Comparison of ENCODE assay signal across 8 mouse cellular contexts in genomic region chr2:36136300-36136941, GRCm38 (mm10). TPM values are rescaled to one million over a fixed set of nuclear protein-coding genes. Genes with fewer than 3 reads are reported as not detected.
A peak's percentile ranks its signal among the peaks of the same experiment; 100 is the strongest.
DNase-seq lines count a peak whose midpoint lies in the region; ATAC-seq and TF ChIP-seq lines count a peak whose summit lies in the region.

TSS of gene Mrrf (plus strand) at chr2:36136389.
TSS of gene Rbm18 (minus strand) at chr2:36136773.

- H3K9me3 ChIP-seq in ES-E14 (ENCODE audit: control insufficient read depth, insufficient read depth, low read depth, low read length): no peaks in the 10 kb centered on the region
- no peaks in the 10 kb centered on the region for H3K9me3 ChIP-seq in forebrain, embryonic 15.5 days

- H3K4me1 ChIP-seq in ES-E14 (ENCODE audit: control insufficient read depth in 2 of 2, insufficient read depth in 2 of 2, low read length in 2 of 2, poor library complexity in 1 of 2): no peaks in the 10 kb centered on the region
- H3K4me1 ChIP-seq in forebrain, embryonic 15.5 days: peaks cover 29% of the 10 kb centered on the region
- peaks cover 9% of the 10 kb centered on the region; the same call in 1 of the 2 replicates for H3K4me1 ChIP-seq in lung, adult 2 months (ENCODE audit: control insufficient read depth, insufficient read depth, low read length)

- peak; percentile 78 for DNase-seq in ES-E14 (ENCODE audit: low read depth, low spot score)
- peak; percentile 91 for DNase-seq in cerebellum, adult 11-12 months
- peak; percentile 87 for DNase-seq in heart, postnatal 25 days (ENCODE audit: low spot score)
- peak; percentile 88 to 94 for DNase-seq in layer of hippocampus, adult 18-20 months (ENCODE audit: low spot score in 2 of 2)
- DNase-seq in lung, adult 2 months: peak; percentile 98
- DNase-seq in thymus, adult 18-20 months: peak; percentile 75 to 77

- H3K9ac ChIP-seq in ES-E14 (ENCODE audit: insufficient read depth, low read depth, low read length, poor library complexity, severe bottlenecking): peak within 1 kb of the TSS; percentile 96
- peak within 1 kb of the TSS; percentile 69 for H3K9ac ChIP-seq in forebrain, embryonic 15.5 days (replicated peaks)

- peak within 1 kb of the TSS; percentile 91 to 96 for H3K4me3 ChIP-seq in ES-E14 (ENCODE audit: insufficient read depth in 1 of 2, low read depth in 1 of 2, low read length in 2 of 2, poor library complexity in 1 of 2, severe bottlenecking in 1 of 2)
- H3K4me3 ChIP-seq in forebrain, embryonic 15.5 days: peak within 1 kb of the TSS; percentile 62
- H3K4me3 ChIP-seq in lung, adult 2 months (replicated peaks; ENCODE audit: extremely low read depth, low read depth, low read length): peak within 1 kb of the TSS; percentile 86

- H3K4me2 ChIP-seq in forebrain, embryonic 15.5 days (replicated peaks): peak within 1 kb of the TSS; percentile 61

- peak; percentile 79; the same call in 1 of the 2 replicates for TF ChIP-seq POLR2A in lung, adult 2 months (IDR thresholded peaks at IDR 0.05; ENCODE audit: borderline replicate concordance, extremely low read depth, low read depth, low read length)

- peaks cover 2% of the 10 kb centered on the region; the same call in 1 of the 2 replicates for H3K36me3 ChIP-seq in ES-E14 (ENCODE audit: control insufficient read depth, insufficient read depth, low read length, poor library complexity, severe bottlenecking)
- peaks cover 29% of the 10 kb centered on the region for H3K36me3 ChIP-seq in forebrain, embryonic 15.5 days

- in situ Hi-C loops in ES-E14 (cut with MboI; ENCODE audit: low sequenced_read_pairs in 2 of 2, unreplicated experiment in 2 of 2): no loop called here

- intact Hi-C loops in heart, postnatal 25 days (cut with DNase I): loop anchor here (5.0 kb wide), 2 partner anchors 89 to 124 kb away; partner anchors contain the start of genes Morn5 and Ndufa8

- H3K27me3 ChIP-seq in forebrain, embryonic 15.5 days: no peaks in the 10 kb centered on the region

- WGBS in forebrain, embryonic 15.5 days: under 1% methylated on average over 50 of the region's 50 CpGs
- under 1% methylated on average over 50 of the region's 50 CpGs for WGBS in lung, adult 2 months

- peak within 1 kb of the TSS; percentile 54; the same call in 1 of the 2 replicates for H3K27ac ChIP-seq in ES-E14 (ENCODE audit: insufficient read depth, low read depth, low read length, poor library complexity, severe bottlenecking)
- peak within 1 kb of the TSS; percentile 81 for H3K27ac ChIP-seq in forebrain, embryonic 15.5 days (replicated peaks)

- peak; percentile 99 for ATAC-seq in forebrain, embryonic 15.5 days (replicated peaks)
- ATAC-seq in neutrophil, adult 5-6 weeks (ENCODE audit: extremely low read depth, insufficient number of reproducible peaks, low FRiP score, poor library complexity, severe bottlenecking): peak; percentile 84

- no peak for TF ChIP-seq CTCF in lung, adult 2 months (IDR thresholded peaks at IDR 0.05; ENCODE audit: insufficient read depth, low read length)

TF ChIP-seq in ES-E14, 5 proteins besides CTCF, POLR2A, EP300 and RAD21:
- TF ChIP-seq HCFC1 (IDR thresholded peaks at IDR 0.05; ENCODE audit: borderline replicate concordance, insufficient read depth, low read length) (peak; percentile 76; the same call in 1 of the 2 replicates), ZNF384 (IDR thresholded peaks at IDR 0.05; ENCODE audit: low read depth, low read length) (no peak), CHD2 (IDR thresholded peaks at IDR 0.05; ENCODE audit: low read depth, low read length) (no peak), MAFK (IDR thresholded peaks at IDR 0.05; ENCODE audit: insufficient read depth, low read depth, low read length) (no peak), ZC3H11A (IDR thresholded peaks at IDR 0.05; ENCODE audit: borderline replicate concordance, low read depth, low read length) (no peak)
TF ChIP-seq in ES-E14: peak in this region for 1.

RNA-seq across cellular contexts. Expression of gene Mrrf, which starts in this region (rescaled TPM):
- total RNA-seq in ES-E14 (2012; rRNA removed): 8.4 and 9.1 TPM in 2 replicates
- polyA plus RNA-seq in forebrain, embryonic 15.5 days (2015; fragmentation: Nextera tagmentation; extraction: Ambion mirVana): 21.4 and 24.1 TPM in 2 replicates
- total RNA-seq in heart, postnatal 25 days (2021): 10 to 100 TPM; 41.9 to 43.3 TPM
- total RNA-seq in layer of hippocampus, adult 18-20 months (2021): 10 to 100 TPM; 17.0 to 20.2 TPM
- polyA plus RNA-seq in lung, adult 2 months (2012; rRNA removed): 18.2 and 24.5 TPM in 2 replicates
- total RNA-seq in neutrophil, adult 5-6 weeks (2017): 5.6 and 11.2 TPM in 2 replicates

RNA-seq across cellular contexts. Expression of gene Rbm18, which starts in this region (rescaled TPM):
- total RNA-seq in ES-E14 (2012; rRNA removed): 16.5 and 22.1 TPM in 2 replicates
- polyA plus RNA-seq in forebrain, embryonic 15.5 days (2015; fragmentation: Nextera tagmentation; extraction: Ambion mirVana): 149 and 164 TPM in 2 replicates
- total RNA-seq in heart, postnatal 25 days (2021): 10 to 100 TPM; 34.5 to 38.1 TPM
- total RNA-seq in layer of hippocampus, adult 18-20 months (2021): 10 to 100 TPM; 46.6 to 50.5 TPM
- 10.6 and 14.5 TPM in 2 replicates for polyA plus RNA-seq in lung, adult 2 months (2012; rRNA removed)
- total RNA-seq in neutrophil, adult 5-6 weeks (2017): 30.1 and 31.4 TPM in 2 replicates

Comparison
In these comparisons a context has a peak if more than half of its experiments do, and no peak if none do; other contexts are left out.
1. Peak in every context shown above with its lines: DNase-seq, ATAC-seq, H3K4me3 ChIP-seq and H3K27ac ChIP-seq.